Mouse (Mus musculus): Measurements from ENCODE around the gene Aff4.

DNA sequence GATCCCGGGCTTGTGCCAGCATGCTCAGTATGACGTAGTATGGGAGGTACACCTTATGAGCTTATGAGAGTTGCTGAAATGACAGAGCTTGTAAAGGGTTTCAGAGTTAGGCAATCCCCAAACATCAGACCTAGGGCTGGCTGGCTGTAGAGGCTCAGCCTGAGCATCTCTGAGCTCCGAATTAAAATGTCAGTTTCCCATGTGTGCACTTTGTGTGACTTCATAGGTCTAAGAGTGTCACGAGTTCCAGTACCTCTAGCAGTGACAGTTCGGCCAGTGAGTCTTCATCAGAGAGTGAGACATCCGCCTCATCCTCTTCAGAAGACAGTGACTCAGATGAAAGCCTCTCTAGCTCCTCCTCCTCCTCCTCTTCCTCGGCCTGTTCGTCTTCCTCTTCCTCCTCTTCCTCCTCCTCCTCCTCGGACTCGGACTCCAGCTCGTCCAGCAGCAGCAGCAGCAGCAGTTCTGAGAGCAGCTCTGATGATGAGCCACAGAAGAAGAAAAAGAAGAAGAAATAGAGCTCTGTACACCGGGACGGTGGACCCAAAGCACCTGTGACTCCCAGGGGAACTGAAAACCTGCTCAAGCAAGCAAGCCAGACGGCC lies 18.5 kb upstream of the Aff4 start:
- TF ChIP-seq CTCF (IDR thresholded peaks at IDR 0.05; ENCODE audit: low read depth) (no peak), EP300 (IDR thresholded peaks at IDR 0.05; ENCODE audit: low read depth) (no peak)

All from liver, embryonic 14.5 days (tissue).